13 mouse cellular contexts compared by ENCODE assay signal in genomic region chr19:36687044-36687443, GRCm38 (mm10). TPM values are rescaled to one million over a fixed set of nuclear protein-coding genes. Genes with fewer than 3 reads are reported as not detected.
DNase-seq lines count a peak whose midpoint lies in the region; ATAC-seq and TF ChIP-seq lines count a peak whose summit lies in the region.
"Had no signal": no experiment of that assay in that cellular context is flagged by ENCODE, and none has a peak within 500 bp of the region (broad histone marks: within the 10 kb centered on the region; RNA-seq: fewer than 3 reads in every experiment).

No protein-coding gene starts in this region.

- H3K9me3 ChIP-seq in heart, embryonic 15.5 days (replicated peaks) = no peaks in the 10 kb centered on the region
- no peaks in the 10 kb centered on the region for H3K9me3 ChIP-seq in lung, embryonic 15.5 days
- H3K9me3 ChIP-seq in stomach, embryonic 14.5 days (ENCODE audit: control insufficient read depth, low read depth, low read length) = no peaks in the 10 kb centered on the region
- H3K9me3 ChIP-seq: midbrain, embryonic 13.5 days had no signal

- peaks cover 52% of the 10 kb centered on the region for H3K4me1 ChIP-seq in heart, embryonic 15.5 days (replicated peaks)
- peaks cover 47% of the 10 kb centered on the region for H3K4me1 ChIP-seq in lung, embryonic 15.5 days
- H3K4me1 ChIP-seq in stomach, embryonic 14.5 days (ENCODE audit: control insufficient read depth, insufficient read depth, low read length) = peaks cover 31% of the 10 kb centered on the region

- TF ChIP-seq CTCF in left cerebral cortex, adult 2 months (IDR thresholded peaks at IDR 0.05) = no peak

- intact Hi-C loops in heart, postnatal 14 days (cut with DNase I) = loop anchor here (2.0 kb wide), 1 partner anchor 50 kb away; the partner anchor contains the start of gene Ppp1r3c
- intact Hi-C loops in left cerebral cortex, adult 2 months (cut with DNase I) = no loop called here

- no peak overlapping the region for H3K4me3 ChIP-seq in heart, embryonic 15.5 days
- no peak overlapping the region for H3K4me3 ChIP-seq in lung, embryonic 15.5 days
- no peak overlapping the region for H3K4me3 ChIP-seq in stomach, embryonic 14.5 days (ENCODE audit: low read depth, low read length)
- H3K4me3 ChIP-seq in left cerebral cortex, adult 2 months = no peak overlapping the region
- H3K4me3 ChIP-seq: midbrain, embryonic 13.5 days had no signal

- H3K36me3 ChIP-seq in heart, embryonic 15.5 days = no peaks in the 10 kb centered on the region
- no peaks in the 10 kb centered on the region for H3K36me3 ChIP-seq in lung, embryonic 15.5 days
- no peaks in the 10 kb centered on the region for H3K36me3 ChIP-seq in stomach, embryonic 14.5 days (ENCODE audit: control insufficient read depth, insufficient read depth, low read length)
- H3K36me3 ChIP-seq: midbrain, embryonic 13.5 days had no signal

- no peak overlapping the region for H3K9ac ChIP-seq in heart, embryonic 15.5 days
- no peak overlapping the region for H3K9ac ChIP-seq in lung, embryonic 15.5 days
- H3K9ac ChIP-seq in stomach, embryonic 14.5 days (replicated peaks; ENCODE audit: low read depth, low read length) = no peak overlapping the region
- H3K9ac ChIP-seq: liver, postnatal 0 days; midbrain, embryonic 13.5 days had no signal

- no peak for DNase-seq in heart, postnatal 14 days
- DNase-seq in lung, postnatal 10 days = no peak
- peak; percentile 52 to 62 for DNase-seq in gastrocnemius, adult 8-10 months (ENCODE audit: low spot score in 2 of 2)
- no peak for DNase-seq in left cerebral cortex, adult 2 months (ENCODE audit: extremely low spot score in 1 of 2, low spot score in 2 of 2)
- no peak for DNase-seq in left cerebral cortex, adult 8-10 months (ENCODE audit: low spot score in 2 of 2)
- DNase-seq: cerebellum, adult 8-10 months; embryo, embryonic 11 days; liver, postnatal 0 days had no signal

- H3K4me2 ChIP-seq in heart, embryonic 15.5 days = no peak overlapping the region
- no peak overlapping the region for H3K4me2 ChIP-seq in lung, embryonic 15.5 days
- no peak overlapping the region for H3K4me2 ChIP-seq in stomach, embryonic 14.5 days (replicated peaks; ENCODE audit: low read depth, low read length)
- H3K4me2 ChIP-seq: midbrain, embryonic 13.5 days had no signal

- peak overlapping the region; percentile 95 for H3K27ac ChIP-seq in heart, embryonic 15.5 days
- peak overlapping the region; percentile 99 for H3K27ac ChIP-seq in lung, embryonic 15.5 days
- peak overlapping the region; percentile 87; the same call in 1 of the 2 replicates for H3K27ac ChIP-seq in stomach, embryonic 14.5 days (ENCODE audit: low read length)
- H3K27ac ChIP-seq in left cerebral cortex, adult 2 months = no peak overlapping the region
- H3K27ac ChIP-seq: midbrain, embryonic 13.5 days had no signal

- H3K27me3 ChIP-seq in heart, embryonic 15.5 days = no peaks in the 10 kb centered on the region
- no peaks in the 10 kb centered on the region for H3K27me3 ChIP-seq in lung, embryonic 15.5 days
- H3K27me3 ChIP-seq in stomach, embryonic 14.5 days (ENCODE audit: control insufficient read depth, insufficient read depth, low read length) = no peaks in the 10 kb centered on the region
- H3K27me3 ChIP-seq: midbrain, embryonic 13.5 days had no signal

- 67% methylated on average over 9 of the region's 9 CpGs for WGBS in heart, embryonic 15.5 days
- 42% methylated on average over 9 of the region's 9 CpGs for WGBS in lung, embryonic 15.5 days
- 60% methylated on average over 9 of the region's 9 CpGs for WGBS in stomach, embryonic 14.5 days

- no peak for ATAC-seq in heart, embryonic 15.5 days (replicated peaks; ENCODE audit: insufficient number of reproducible peaks, insufficient read depth, low FRiP score, low read depth)
- peak; percentile 58 for ATAC-seq in lung, embryonic 15.5 days (ENCODE audit: borderline replicate concordance, extremely low read depth, low FRiP score, low TSS enrichment)
- no peak for ATAC-seq in stomach, embryonic 14.5 days (ENCODE audit: insufficient number of reproducible peaks, insufficient read depth, low FRiP score, low read depth)
- ATAC-seq: liver, postnatal 0 days had no signal

RNA-seq across cellular contexts. Expression of gene Ppp1r3c, which starts 49.4 kb away (rescaled TPM):
- polyA plus RNA-seq in heart, embryonic 15.5 days (2015; fragmentation: Nextera tagmentation; extraction: Ambion mirVana) = 82.2 and 93.0 TPM in 2 replicates
- total RNA-seq in heart, postnatal 14 days (2021) = 10 to 100 TPM; 91.5 to 98.3 TPM
- polyA plus RNA-seq in lung, embryonic 15.5 days (2015; fragmentation: Nextera tagmentation; extraction: Ambion mirVana) = 83.4 and 84.3 TPM in 2 replicates
- 100 to 1,000 TPM; 231 to 631 (median 418) TPM for total RNA-seq in gastrocnemius, adult 8-10 months (2022)
- 21.9 and 29.8 TPM in 2 replicates for polyA plus RNA-seq in stomach, embryonic 14.5 days (2014; fragmentation: Nextera tagmentation; extraction: Ambion mirVana)
- 10 to 100 TPM; 48.4 to 58.1 TPM for total RNA-seq in left cerebral cortex, adult 2 months (2021)
- 10 to 100 TPM; 44.9 to 49.2 (median 46.9) TPM for total RNA-seq in left cerebral cortex, adult 8-10 months (2022)
- total RNA-seq: granulocyte monocyte progenitor cell, adult 5-6 weeks had no signal

Comparison
In these comparisons a context has a peak if more than half of its experiments do, and no peak if none do; other contexts are left out.
1. DNase-seq: peak in gastrocnemius, adult 8-10 months (2 of 2); none in heart, postnatal 14 days (0 of 2), lung, postnatal 10 days (single experiment), left cerebral cortex, adult 2 months (0 of 2) and left cerebral cortex, adult 8-10 months (0 of 2).